ENCODE assay signal across 19 mouse cellular contexts in the genomic region with DNA sequence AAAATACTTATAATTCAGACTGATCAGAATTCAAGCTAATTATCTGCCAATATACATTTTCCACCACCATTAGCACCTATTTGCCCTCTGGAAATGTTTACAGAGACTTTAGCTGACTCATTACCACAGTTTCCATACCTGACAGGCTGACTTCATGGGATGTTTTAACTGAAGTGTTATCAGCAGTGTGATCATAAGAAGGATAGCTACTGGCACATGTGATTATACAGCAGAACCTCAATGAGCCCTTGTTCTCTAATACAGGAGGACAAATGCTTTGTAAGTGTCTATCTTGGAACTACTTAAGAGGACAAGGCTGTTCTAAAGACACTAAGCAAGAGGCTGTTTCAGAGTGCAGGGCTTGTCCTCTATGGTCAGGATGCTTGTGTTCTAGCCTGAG. TPM values are rescaled to one million over a fixed set of nuclear protein-coding genes. Genes with fewer than 3 reads are reported as not detected.
DNase-seq lines count a peak whose midpoint lies in the region; ATAC-seq and TF ChIP-seq lines count a peak whose summit lies in the region.
"Had no signal": no experiment of that assay in that cellular context is flagged by ENCODE, and none has a peak within 500 bp of the region (broad histone marks: within the 10 kb centered on the region; RNA-seq: fewer than 3 reads in every experiment).

No protein-coding gene starts in this region.

- ATAC-seq in CD4-positive, CD25-positive, alpha-beta regulatory T cell, adult 4 months: peak; percentile 65
- peak; percentile 52 for ATAC-seq in activated CD4-positive, CD25-positive, alpha-beta regulatory T cell, adult 4 months
- no peak for ATAC-seq in megakaryocyte progenitor cell, adult 5-6 weeks (replicated peaks; ENCODE audit: poor library complexity)
- ATAC-seq in granulocyte monocyte progenitor cell, adult 5-6 weeks (replicated peaks; ENCODE audit: poor library complexity, severe bottlenecking): no peak
- ATAC-seq: forebrain, embryonic 16.5 days had no signal

- intact Hi-C loops in heart, postnatal 10 days (cut with DNase I): no loop called here

- no peak for TF ChIP-seq CTCF in layer of hippocampus, adult 2 months (conservative IDR thresholded peaks at IDR 0.05)

- DNase-seq in layer of hippocampus, adult 2 months (ENCODE audit: low spot score in 2 of 2): no peak
- DNase-seq in layer of hippocampus, adult 18-20 months (ENCODE audit: low spot score in 2 of 2): no peak
- DNase-seq in heart, postnatal 10 days: no peak
- DNase-seq: adrenal gland, postnatal 10 days; cerebellum, adult 11-12 months; cerebellum, adult 9-10 months; cerebellum, postnatal 25 days; gastrocnemius, postnatal 10 days; heart, adult 2 months had no signal

- no peak overlapping the region for H3K4me3 ChIP-seq in layer of hippocampus, adult 2 months
- H3K4me3 ChIP-seq: embryonic facial prominence, embryonic 13.5 days; forebrain, embryonic 12.5 days; heart, adult 2 months; heart, embryonic 15.5 days; hindbrain, embryonic 10.5 days had no signal

- H3K27ac ChIP-seq in layer of hippocampus, adult 2 months: peak overlapping the region; percentile 47
- H3K27ac ChIP-seq: embryonic facial prominence, embryonic 13.5 days; forebrain, embryonic 12.5 days; heart, adult 2 months; heart, embryonic 15.5 days; hindbrain, embryonic 10.5 days; hindbrain, embryonic 14.5 days had no signal

RNA-seq across cellular contexts. Expression of gene Phlpp1, which starts 15.9 kb away (rescaled TPM):
- 10 to 100 TPM; 82.6 to 87.3 TPM for total RNA-seq in layer of hippocampus, adult 2 months (2021)
- 10 to 100 TPM; 88.3 to 97.0 TPM for total RNA-seq in layer of hippocampus, adult 18-20 months (2021)
- polyA plus RNA-seq in CD4-positive, CD25-positive, alpha-beta regulatory T cell, adult 4 months (2017; shearing (Covaris generic)): 10 to 100 TPM in 1 of 2 experiments, 1 to 10 TPM in 1; 8.7 to 11.8 TPM
- 1 to 10 TPM; 7.3 to 8.8 TPM for polyA plus RNA-seq in activated CD4-positive, CD25-positive, alpha-beta regulatory T cell, adult 4 months (2017; shearing (Covaris generic))
- total RNA-seq in megakaryocyte progenitor cell, adult 5-6 weeks (2015): 1.1 and 2.6 TPM in 2 replicates
- total RNA-seq in megakaryocyte progenitor cell, adult 5-6 weeks (2017): 0.92 and 2.1 TPM in 2 replicates
- 10 to 100 TPM; 22.4 to 23.5 TPM for total RNA-seq in heart, postnatal 10 days (2021)
- total RNA-seq in granulocyte monocyte progenitor cell, adult 5-6 weeks (2014; fragmentation: Nextera tagmentation): 0.94 and 2.2 TPM in 2 replicates
- total RNA-seq in granulocyte monocyte progenitor cell, adult 5-6 weeks (2017): 1.7 and 2.1 TPM in 2 replicates

Comparison
In these comparisons a context has a peak if more than half of its experiments do, and no peak if none do; other contexts are left out.
1. ATAC-seq: peak in CD4-positive, CD25-positive, alpha-beta regulatory T cell, adult 4 months (single experiment) and activated CD4-positive, CD25-positive, alpha-beta regulatory T cell, adult 4 months (single experiment); none in megakaryocyte progenitor cell, adult 5-6 weeks (single experiment) and granulocyte monocyte progenitor cell, adult 5-6 weeks (single experiment).
2. RNA of gene Phlpp1, which starts 15.9 kb away (total RNA-seq): 88.3 to 97.0 TPM in layer of hippocampus, adult 18-20 months, 82.6 to 87.3 TPM in layer of hippocampus, adult 2 months and 22.4 to 23.5 TPM in heart, postnatal 10 days; 0.92 to 2.6 TPM in megakaryocyte progenitor cell, adult 5-6 weeks and 0.94 to 2.2 TPM in granulocyte monocyte progenitor cell, adult 5-6 weeks; every median in the first group is over 4 times any median in the second.